Mouse (Mus musculus) CH12F3 (cell line): ENCODE measurements around the gene Tax1bp3.

ENCODE experiments used
- in situ Hi-C: fragments of 300-500 bp; cut with MboI; formaldehyde crosslinking; loops from 2 replicates; pipeline ENCODE4 v1.14.3; 2020; ENCODE audit warnings: low sequenced_read_pairs

Tax1bp3 gene

DNA sequence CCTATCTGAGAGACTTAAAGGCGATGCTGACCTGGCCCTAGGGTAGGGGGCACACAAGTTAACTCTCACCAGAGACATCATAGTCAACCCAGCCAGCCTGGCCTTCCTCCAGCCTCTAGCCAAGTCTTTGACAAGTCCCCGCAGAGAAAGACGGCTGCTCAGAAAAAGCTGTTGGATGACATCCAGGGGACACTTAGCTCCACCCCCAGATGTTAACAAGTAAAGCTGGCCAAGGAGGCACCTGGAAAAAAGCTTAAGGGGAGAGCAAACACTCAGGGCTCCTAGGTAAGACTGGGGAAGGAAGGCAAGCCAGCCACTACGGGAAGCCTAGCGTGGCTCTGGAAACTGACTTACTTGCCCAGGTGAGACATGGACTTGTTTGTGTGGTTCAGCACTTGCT, 4.7 kb upstream of the Tax1bp3 start:
- in situ Hi-C loops = no loop called here

DNA sequence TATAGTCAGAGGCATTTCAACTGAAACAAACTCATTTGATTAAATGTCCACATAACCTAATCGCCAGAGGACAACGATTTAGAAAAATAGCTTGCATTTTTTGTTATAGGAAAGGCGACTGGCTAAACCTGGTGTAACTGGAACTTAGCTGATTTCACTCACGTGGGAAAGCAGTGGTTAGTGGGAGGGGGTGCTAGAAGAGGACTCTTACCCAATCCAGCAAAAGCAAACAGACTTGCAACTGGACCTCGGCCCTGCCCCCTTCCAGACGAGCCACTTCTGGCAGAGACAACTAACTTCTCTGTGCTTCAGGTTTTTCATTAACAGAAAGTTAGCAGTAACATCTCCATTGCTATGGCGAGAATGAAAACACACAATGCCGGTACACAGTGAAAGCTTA, 1.3 kb upstream of the Tax1bp3 start:
- in situ Hi-C loops = no loop called here

DNA sequence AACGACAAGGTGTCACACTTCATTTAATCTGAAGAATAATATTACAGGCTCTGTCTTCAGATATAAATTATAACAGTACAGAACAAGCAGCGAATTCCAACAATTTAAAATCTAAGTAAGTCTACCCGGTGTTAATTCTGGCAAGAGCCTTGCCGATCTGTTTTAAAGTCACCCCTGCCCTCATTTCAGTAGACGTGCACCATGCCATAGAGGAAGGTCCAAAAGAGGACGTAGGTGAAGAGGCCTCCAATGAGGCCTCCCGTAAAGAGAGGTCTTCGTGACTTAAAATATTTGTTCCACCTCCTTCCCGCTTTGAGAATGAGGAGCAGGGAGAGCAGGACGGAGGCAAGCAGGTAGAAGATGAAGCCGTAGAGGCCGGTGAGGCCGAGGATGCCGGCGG, 697 bp upstream of the Tax1bp3 start:
- in situ Hi-C loops = no loop called here

DNA sequence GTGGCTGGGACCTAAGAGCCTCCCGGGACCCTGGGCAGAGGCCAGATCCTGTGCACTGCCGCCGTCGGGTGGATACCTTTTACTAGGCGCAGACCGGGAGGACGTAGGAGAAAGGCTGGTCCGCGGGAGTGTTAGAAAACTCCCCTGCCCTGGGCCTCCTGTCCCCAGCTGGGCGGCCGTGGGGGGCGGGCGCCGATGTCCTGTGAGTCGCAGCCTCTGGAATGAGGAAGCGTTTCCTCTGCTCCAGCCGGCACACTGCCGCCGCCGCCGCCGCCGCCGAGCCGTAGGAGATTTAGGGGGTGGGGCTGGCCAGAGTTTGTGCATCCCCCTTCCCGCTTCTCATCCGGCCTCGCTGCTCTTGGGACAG, 609 bp downstream of the Tax1bp3 start:
- in situ Hi-C loops = no loop called here

DNA sequence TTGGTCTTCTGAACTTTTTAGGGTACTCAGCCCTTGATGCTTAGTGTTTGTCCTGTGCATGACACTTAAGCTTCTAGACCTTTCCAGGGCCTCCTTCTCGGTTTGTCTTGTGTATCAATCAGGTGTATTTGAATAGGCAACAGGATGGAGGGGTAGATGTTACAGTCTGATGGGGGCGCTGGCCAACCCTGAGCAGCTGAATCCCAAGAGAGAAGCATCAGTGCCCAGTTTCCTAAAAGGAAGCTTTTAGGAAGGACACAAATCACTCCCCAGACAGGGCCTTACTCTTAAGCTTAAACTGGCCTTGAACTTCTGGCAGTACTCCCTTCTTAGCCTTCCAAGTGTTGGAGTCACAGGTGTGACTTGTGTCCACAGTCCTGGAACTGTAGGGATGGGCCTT, 1.0 kb downstream of the Tax1bp3 start:
- in situ Hi-C loops = no loop called here

DNA sequence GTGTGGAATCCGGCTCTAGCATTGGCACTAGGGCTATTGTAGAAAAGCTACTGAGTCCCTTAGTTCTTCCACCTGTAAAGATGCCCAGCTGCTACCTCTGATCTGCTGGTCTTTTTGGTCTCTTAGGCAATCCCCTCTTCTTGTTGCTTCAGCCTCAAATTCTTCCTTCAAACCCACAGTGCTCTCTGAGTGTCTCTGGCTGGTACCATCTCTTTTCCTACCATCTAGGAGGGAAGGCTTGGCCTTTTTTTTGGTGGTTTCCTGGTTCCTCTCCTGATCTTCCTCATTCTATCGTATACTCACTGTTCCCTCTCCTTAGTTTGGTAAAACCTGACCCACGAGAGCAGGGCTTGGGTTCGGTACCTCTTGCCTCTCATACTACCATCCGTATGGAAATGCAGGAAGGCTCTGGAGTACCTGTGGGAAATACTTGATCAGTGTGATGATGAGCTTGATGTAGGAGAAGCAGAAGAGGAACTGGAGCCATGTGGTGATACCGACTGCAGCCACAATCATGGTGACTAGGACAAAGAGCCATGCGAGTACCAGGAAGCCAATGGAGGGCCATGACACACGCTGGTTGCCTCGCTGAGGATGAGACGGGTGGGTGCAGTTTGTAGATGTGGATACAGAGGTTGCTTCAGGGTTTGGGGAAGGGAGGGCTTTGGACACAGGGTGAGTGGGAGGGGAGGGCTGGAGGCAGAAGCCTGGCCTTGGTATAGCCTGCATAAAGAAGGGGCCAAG, 9.2 kb downstream of the Tax1bp3 start:
- in situ Hi-C loops = no loop called here

DNA sequence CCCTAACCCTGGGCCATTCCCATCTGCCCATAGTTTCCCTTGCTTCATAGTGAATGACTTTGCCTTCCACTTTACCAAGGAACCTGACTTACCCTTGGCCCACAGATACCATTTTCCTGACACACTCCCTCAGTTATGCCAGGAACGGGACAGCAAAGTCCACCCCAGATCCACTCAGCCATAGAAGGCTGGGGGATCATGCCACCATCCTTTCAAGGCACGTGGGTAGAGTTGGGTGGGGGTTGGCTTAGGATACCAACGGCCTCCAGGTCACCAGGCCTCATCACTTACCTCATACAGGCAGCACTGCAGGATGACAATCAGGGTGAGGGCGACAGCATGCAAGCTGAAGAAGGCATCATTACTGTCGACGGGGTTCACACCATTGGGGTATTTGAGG, 10.3 kb downstream of the Tax1bp3 start:
- in situ Hi-C loops = no loop called here

DNA sequence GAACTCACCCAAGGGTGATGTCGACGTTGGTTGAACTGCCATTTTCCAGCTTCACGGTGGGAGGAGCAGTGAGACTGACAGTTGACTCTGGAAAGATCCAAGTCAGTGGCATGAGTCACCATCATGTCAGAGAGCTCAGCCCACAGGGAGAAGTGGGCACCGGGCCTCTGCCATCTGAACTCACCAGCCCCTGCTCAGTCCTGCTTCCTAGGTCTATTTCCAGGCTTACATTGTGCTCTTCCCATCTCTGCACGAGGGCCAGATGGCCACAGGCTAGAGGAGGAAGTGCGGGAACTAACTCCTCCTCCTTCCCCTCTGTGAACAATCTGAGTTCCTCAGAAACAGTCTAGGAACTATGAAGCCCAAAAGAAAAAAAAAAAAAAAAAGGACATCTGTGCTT, 16.2 kb downstream of the Tax1bp3 start:
- in situ Hi-C loops = no loop called here

DNA sequence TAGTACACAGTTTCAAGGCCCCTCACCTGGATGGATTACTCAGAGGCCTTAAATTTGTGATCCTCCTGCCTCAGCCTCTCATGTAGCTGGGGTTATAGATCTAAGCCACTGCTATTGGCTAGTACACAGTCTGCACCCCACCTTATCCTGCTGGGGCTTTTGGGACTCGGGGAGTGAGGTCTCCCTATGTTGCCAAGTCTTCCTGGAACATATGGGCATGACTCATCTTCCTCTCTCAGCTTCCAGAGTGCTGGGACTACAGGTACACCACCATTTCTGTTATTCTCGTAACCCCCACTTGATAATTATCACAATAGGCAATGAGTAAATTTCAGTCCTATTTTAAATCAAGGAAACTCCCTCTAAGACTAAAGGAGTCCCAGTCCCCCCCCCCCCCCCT, 17.6 kb downstream of the Tax1bp3 start:
- in situ Hi-C loops = no loop called here

DNA sequence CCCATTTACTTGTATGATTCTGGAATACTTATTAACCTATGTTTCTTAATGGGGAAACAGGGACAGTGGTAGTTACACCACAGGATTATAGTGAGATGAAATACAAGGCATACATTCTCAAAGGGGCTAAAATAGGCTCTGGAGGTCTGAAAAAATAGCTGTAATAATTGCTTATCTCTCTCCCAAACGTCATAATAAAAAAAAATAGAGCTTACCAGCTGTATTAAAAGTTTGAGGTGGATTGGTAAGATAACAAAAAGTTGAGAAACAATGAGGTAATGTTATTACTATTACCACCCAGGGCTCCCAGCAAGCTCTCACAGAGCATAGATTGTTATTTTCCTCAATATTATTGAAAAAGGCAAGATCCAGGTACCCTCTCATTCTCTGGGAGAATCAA, 21.3 kb downstream of the Tax1bp3 start:
- in situ Hi-C loops = no loop called here

DNA sequence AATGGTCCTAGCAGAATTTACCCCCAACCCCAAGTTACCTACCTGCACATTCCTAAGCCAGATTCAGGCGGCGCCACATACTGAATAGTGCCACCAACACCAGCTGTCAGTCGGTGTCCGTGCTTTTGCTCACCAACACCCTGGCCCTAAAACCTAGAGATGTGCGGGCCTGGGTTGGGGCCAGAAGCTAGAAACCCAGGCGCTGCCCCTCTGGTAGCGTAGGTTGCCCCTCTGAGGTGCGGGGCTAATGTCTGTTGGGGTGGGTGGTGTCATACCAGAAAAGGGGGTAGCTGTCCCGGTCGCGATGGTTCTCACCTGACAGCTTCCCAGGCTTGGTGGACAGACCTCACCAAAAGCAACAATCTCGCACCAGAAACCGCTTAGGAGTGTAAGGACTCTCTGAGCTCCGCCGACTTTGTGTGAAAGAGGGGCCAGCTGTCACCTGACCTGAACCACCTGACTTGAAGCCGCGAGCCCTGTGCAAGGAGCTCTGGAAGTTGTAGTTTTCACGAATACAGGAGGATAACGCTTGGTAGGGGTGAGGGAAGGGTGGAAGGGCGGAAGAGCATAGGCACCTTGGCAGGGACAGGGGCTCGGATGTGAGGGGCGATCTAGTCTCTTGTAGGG, 21.8 kb downstream of the Tax1bp3 start, which contains the start of gene Ctns:
Gene Ctns, minus strand, starts transcription at position 440 of the 627 bp plus-strand sequence.
- in situ Hi-C loops = no loop called here

DNA sequence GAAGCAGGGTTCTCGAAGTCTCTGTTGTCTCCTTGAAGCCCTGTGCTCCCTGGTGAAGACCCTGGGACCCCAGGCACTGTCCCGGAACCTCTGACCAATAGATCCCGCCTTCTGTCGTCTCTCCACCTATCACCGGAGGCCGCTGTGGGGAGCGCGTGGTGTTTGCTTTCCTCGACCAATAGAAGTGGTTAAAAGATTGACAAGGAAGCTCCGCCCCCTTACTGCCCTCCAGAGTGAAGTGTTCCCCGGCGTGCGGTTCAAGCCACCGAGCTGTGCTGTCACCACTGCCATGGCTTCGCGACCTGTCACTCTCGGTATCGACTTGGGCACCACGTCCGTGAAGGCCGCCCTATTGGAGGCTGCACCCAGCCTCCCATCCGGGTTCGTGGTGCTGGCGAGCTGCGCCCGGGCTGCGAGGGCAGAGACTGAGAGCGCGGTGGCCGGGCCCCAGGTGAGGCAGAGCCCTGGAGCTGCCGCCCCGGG, 22.4 kb downstream of the Tax1bp3 start, which contains the start of gene Shpk:
Gene Shpk, plus strand, starts transcription at position 231 of the 483 bp plus-strand sequence.
- in situ Hi-C loops = no loop called here

DNA sequence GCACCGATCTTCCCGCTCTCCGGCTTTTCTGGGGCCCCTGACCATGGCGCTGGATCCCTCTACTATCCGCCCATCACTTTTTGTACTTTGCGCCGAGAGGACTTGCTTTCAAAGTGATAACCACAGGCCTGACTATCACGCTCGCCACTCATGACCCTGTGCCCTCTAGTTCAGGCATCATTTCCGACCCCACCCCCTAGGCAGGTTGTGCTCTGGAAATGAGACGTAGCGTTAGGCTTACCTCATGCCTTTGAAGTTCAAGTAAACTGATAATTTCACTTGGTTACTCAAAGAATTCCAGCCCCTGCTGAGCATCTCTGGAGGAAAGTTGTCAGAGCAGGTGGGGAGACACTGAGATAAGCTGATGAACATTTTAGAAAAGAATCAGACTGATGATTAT, 23.0 kb downstream of the Tax1bp3 start:
- in situ Hi-C loops = no loop called here

DNA sequence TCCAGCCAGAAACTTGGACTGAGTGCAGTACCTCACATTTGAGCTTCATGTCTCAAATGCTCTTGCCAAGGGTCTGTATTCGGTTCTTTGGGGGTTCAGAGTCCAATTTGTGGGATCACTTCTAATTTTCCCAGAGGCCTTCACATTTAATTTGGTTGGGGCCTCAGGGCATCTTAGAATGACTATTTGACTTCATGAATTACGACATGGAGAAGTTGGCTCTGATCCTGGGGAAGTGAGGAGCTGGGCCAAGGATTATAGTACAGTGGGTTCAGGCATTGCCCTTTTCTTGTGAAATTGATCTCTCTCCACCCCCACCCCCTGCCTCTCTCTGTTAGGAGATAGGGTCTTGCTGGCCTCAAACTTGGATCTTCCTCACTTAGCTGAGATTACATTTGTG, 24.1 kb downstream of the Tax1bp3 start:
- in situ Hi-C loops = no loop called here

DNA sequence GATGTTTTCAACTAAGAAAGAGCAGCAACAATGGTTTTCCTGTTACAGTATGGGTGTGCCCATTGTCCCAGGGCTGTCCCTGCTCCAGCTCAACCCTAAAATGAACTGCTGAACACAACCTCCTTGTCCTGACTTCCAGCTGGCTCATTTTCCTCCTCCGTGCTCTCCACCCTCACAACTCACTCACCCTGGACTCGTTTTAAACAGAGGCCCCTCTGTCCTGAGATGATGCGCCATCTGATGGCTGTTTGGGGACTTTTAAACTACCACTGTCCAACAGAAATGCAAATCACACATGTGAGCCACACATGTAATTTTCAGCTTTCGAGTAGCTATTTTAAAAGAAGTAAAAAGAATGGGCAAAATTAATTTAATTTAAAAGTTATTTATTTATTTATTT, 24.7 kb downstream of the Tax1bp3 start:
- in situ Hi-C loops = no loop called here

DNA sequence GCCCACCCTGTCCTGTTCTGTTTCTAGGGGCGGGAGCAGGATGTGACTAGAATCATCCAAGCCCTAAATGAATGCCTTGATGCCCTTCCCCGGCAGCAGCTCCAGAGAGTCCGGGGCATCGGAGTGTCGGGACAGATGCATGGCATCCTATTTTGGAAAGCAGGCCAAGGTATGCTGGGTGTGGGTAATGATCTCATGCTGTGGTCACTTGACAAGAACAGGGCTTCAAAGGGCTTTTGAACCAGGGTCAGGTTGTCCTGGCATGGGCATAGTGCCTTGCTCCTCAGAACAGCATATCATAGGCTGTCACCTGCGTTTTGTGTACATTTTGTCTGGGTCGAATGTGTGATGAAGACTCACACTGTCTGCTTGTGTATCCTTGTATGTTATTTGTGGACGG, 27.0 kb downstream of the Tax1bp3 start:
- in situ Hi-C loops = no loop called here

DNA sequence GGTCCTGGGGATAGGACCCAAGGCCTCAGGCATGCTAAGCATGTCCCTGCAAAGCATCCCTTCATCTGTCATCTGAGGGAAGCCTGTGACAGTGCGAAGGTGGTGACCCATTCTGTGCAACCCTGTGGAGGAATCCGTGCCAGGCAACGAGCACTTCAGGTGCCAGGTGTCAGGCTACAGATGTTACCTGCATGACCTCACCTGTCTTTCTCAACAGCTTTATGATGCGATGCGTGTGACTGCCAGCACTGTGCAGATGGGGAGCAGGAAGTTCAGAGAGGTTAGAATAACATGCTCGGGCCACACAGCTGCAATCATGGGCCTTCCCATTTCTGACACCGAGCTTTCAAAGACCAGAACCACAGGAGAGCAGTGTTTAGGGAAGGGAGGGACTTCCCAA, 28.3 kb downstream of the Tax1bp3 start:
- in situ Hi-C loops = no loop called here

DNA sequence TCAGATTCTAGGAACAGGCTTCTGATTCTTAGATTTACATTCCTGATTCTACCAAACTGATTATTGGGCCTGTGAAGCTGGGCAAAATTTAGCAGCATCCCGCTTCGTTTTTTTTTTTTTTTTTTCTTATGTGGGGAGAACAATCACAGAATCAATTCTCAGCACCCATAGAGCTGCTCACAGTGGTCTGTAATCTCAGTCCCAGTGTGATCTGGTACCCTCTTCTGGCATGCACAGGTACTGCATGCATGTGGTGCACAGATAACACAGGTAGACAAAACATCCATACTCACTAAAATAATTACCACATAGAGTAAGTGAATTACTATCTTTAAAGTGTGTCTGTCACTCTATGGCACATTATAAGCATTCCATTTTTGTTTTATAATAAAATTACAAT, 30.7 kb downstream of the Tax1bp3 start:
- in situ Hi-C loops = no loop called here

DNA sequence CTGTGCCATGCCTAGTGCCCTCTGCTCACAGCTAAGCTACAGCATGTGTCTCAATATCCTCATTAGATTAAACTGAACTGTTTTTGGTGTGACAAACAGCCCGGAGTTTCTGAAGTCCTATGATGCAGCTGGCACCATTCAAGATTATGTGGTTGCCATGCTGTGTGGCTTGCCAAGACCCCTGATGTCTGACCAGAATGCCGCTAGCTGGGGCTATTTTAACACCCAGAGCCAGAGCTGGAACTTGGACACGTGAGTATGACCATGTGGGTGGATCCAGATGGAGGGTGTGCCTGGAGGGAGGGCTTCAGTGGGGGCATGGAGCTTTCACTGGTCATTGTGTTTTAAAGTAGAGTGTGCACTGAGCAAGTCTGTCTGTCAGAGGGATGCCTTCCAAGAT, 37.1 kb downstream of the Tax1bp3 start:
- in situ Hi-C loops = no loop called here

DNA sequence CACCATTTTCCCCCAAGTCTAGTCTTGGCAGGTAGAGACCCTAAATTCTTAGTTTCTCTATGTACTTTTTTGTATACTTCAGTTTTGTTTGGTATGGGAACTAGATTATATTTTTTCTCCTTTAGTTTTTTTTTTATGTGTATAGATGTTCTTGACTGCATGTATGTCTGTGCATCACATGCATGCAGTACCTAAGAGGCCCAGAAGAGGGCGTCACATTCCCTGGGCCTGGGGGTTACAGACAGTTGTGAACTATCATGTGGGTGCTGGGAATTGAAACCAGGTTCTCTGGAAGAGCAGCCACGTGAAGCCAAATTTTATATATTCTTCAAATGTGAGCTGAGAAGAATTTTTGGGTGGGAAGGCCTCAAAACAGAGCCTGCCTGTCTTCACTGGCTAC, 42.8 kb downstream of the Tax1bp3 start:
- in situ Hi-C loops = no loop called here

DNA sequence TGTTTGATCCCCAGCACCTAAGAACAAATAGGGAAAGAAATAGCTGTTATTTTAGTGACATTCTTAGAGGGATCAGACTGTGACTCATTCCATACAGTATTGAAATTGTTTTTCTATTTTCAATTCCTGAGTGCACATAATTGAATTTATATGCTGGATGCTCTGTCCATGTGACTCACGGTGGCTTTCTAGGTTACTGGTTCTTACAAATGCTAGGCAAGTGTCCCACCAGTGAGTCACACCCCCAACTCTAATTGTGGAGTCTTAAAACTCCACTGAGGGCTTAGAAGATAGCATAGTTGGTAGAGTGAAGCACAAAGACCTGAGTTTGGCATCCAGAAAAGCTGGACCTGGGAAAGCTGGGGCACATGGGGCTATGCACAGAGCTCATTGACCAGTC, 43.8 kb downstream of the Tax1bp3 start:
- in situ Hi-C loops = no loop called here

DNA sequence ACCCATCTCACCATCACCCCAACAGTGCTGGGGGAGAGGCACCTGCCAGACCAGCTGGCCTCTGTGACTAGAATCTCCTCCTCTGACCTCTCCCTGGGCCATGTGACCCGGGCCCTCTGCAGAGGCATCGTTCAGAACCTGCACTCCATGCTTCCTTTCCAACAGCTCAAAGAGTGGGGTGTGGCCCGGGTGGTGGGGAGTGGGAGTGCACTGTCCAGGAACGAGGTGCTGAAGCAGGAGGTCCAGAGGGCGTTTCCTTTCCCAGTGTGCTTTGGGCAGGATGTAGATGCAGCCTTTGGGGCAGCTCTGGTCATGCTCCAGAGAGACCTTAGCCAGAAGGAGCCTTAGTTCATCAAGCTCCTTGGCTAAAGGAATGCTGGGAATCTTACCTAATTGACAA, 46.0 kb downstream of the Tax1bp3 start:
- in situ Hi-C loops = no loop called here

DNA sequence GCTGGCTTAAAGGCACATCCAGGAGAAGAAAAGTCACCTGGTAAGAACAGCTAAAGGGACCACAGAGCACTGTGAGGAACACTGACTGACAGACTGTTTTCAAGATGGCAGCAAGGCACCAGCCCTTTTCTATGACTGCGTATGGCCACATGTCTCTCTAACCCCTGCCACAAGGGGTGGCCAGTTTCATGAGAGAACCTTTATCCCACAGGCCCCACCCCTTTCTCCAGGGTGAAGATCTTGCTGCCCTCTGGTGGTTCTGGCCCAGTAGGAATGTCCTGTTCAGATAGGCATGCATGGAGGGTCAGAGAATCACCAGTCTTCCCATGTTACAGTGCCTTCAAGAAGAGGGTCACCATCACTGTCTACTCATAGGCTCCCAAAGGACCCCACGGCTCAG, 47.1 kb downstream of the Tax1bp3 start:
- in situ Hi-C loops = no loop called here
